Mouse (Mus musculus) cerebellum, adult 2 months (tissue): ENCODE measurements around the gene A130010J15Rik.

Experiments used
- CTCF ChIP-seq: fragments of 200-500 bp; IDR thresholded peaks from 2 replicates; pipeline ENCODE4 v1.5.1; 2011; ENCODE audit warnings: low read depth, mild to moderate bottlenecking, control low read depth, low read length, moderate library complexity, borderline replicate concordance; ENCODE audit not compliant: insufficient read depth
- POLR2A ChIP-seq: fragments of 200-500 bp; IDR thresholded peaks from 2 replicates; pipeline ENCODE4 v1.6.1; 2011; ENCODE audit warnings: low read length, control low read depth, borderline replicate concordance; ENCODE audit not compliant: insufficient read depth

- no peak for TF ChIP-seq CTCF
- TF ChIP-seq POLR2A, result no peak
These were observed 29.8 kb upstream of the A130010J15Rik start for GRCm38 (mm10) chr1:193138087-193138486.
